Mouse (Mus musculus) effector memory CD4-positive, alpha-beta T cell, adult 7 months (primary cell): ENCODE data around the gene Ffar4. TPM values are rescaled to one million over a fixed set of nuclear protein-coding genes. Genes with fewer than 3 reads are reported as not detected.

Experiments used
- polyA plus RNA-seq: library from polyadenylated mRNA; unstranded; fragments of 100-300 nt; shearing (Covaris generic); gene quantifications from one replicate; pipeline ENCODE4 v1.2.1, GENCODE M21; 2017

Ffar4 gene
- polyA plus RNA-seq: 0.27 TPM

GRCm38 (mm10) chr19:38096858-38097758 lies at the start of gene Ffar4:
Gene Ffar4, plus strand, starts transcription at chr19:38097071.

GRCm38 (mm10) chr19:38054720-38055192 lies 42.1 kb upstream of the Ffar4 start, which contains the start of gene Cep55:
Gene Cep55, plus strand, starts transcription at chr19:38055011.

GRCm38 (mm10) chr19:38125219-38125610 lies 28.3 kb downstream of the Ffar4 start, which contains the start of gene Rbp4:
Gene Rbp4, minus strand, starts transcription at chr19:38125281.

GRCm38 (mm10) chr19:38132481-38132880 lies 35.6 kb downstream of the Ffar4 start, which contains the start of gene Pde6c:
Gene Pde6c, plus strand, starts transcription at chr19:38132781.

Other genes with a start within 250 kb of the Ffar4 start
- gene Myof, start 53.5 kb upstream of the Ffar4 start, polyA plus RNA-seq: 0.17 TPM
- gene Cep55, start 42.1 kb upstream of the Ffar4 start, polyA plus RNA-seq: 0.59 TPM
- not detected for gene Rbp4, start 28.2 kb downstream of the Ffar4 start, polyA plus RNA-seq
- not detected for gene Pde6c, start 35.7 kb downstream of the Ffar4 start, polyA plus RNA-seq
- gene Fra10ac1, start 127.1 kb downstream of the Ffar4 start, polyA plus RNA-seq: 20.0 TPM
- 0.13 TPM for gene Lgi1, start 167.5 kb downstream of the Ffar4 start, polyA plus RNA-seq